Mouse (Mus musculus): ENCODE data around the gene Fam78a. TPM values are rescaled to one million over a fixed set of nuclear protein-coding genes. Genes with fewer than 3 reads are reported as not detected.
A peak's percentile ranks its signal among the peaks of the same experiment; 100 is the strongest.

The Fam78a gene
- polyA plus RNA-seq (2015; fragmentation: Nextera tagmentation; extraction: Ambion mirVana) = 1.9 and 2.1 TPM in 2 replicates

DNA sequence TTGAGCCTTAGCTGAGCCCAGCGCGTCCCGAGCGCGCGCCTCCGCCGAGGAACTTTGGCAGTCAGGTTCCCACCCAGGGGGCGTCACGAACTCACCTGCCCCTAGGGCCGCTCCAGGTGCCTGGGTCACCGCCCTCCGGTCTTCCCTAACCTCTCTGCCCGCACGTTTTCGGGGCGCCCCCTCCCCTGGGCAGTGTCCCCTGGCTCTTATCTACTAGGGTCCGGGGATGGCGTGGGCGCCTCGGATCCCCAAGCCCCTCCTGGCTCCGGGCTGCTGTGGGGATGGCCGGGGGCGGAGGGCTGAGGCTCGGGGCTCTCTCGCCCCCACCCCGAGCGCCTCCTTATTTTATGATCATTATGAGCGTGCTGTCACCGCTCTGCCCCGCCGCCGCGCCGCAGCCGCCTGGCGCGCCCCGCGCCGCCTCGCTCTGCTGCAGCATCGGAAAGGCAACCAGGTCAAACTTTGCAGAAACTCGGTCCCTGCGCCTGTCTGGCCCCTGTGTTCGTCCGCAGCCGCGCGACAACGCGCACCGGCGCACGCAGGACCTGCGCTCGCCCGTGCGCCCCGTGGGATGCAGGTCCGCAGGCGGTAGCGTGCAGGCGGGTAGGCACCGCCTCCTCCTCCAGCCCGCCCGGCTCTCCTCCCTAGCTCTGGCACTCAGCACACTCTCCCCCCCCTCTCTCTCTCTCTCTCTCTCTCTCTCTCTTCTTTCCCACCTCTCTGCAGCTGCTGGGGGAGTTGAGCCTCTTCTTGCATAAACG lies at the start of gene Fam78a:
Gene Fam78a, minus strand, starts transcription at position 747 of the 761 bp plus-strand sequence.
- Histone ChIP-seq H3K4me2 (peak within 1 kb of the TSS; percentile 99), H3K4me1 (peaks cover 26% of the 10 kb centered on the region), H3K9me3 (no peaks in the 10 kb centered on the region), H3K9ac (peak within 1 kb of the TSS; percentile 70), H3K4me3 (peak within 1 kb of the TSS; percentile 66), H3K36me3 (no peaks in the 10 kb centered on the region), H3K27ac (no peak within 1 kb of the TSS), H3K27me3 (peaks cover 81% of the 10 kb centered on the region)
- WGBS = under 1% methylated on average over 62 of the region's 68 CpGs
- peak; percentile 7; the same call in 1 of the 2 replicates for ATAC-seq (ENCODE audit: insufficient number of reproducible peaks, insufficient read depth, low FRiP score, low TSS enrichment, low read depth)

DNA sequence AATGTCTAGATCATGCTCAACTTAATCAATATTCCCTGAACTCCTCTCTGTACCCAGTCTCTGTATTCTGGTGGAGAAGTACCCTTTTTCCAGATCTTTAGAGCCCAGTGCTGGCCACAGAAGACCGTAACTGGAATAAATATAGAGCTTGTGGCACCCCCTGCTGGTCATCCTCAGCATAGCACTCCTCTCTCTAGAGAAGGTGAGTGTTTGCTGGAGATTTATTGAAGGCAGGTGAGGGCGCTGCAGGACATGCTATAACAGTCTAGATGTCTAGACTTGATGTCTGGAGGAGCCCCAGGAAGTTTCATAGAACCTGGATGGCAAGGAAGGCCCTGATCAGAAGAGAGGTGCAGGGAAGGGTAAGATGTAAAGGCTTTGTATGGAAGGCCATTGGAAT lies 49.4 kb upstream of the Fam78a start:
- no peak for ATAC-seq (ENCODE audit: insufficient number of reproducible peaks, insufficient read depth, low FRiP score, low TSS enrichment, low read depth)
- Histone ChIP-seq H3K4me3 (no peak overlapping the region), H3K9me3 (no peaks in the 10 kb centered on the region), H3K4me2 (no peak overlapping the region), H3K9ac (no peak overlapping the region), H3K36me3 (no peaks in the 10 kb centered on the region), H3K27me3 (no peaks in the 10 kb centered on the region), H3K4me1 (peaks cover 11% of the 10 kb centered on the region; the same call in 1 of the 2 replicates), H3K27ac (no peak overlapping the region)
- WGBS = 7% methylated on average over 2 of the region's 2 CpGs

DNA sequence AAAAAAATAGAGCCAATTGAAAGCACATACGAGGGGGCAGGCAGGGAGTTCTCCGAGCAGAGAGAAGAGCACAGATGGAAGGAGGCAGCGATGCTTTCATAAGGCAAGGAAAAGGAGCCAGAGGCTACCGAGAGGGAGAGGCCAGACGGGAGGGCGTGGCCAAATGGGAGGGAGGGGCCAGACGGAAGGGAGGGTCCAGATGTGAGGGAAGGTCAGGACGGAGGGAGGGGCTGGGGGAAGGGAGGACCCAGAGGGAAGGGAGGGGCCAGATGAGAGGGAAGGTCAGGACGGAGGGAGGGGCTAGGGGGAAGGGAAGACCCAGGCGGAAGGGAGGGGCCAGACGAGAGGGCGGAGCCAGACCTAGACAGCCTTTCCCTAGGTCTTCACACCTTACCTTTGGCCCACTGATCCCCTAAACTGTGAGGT lies 47.9 kb upstream of the Fam78a start:
- 4% methylated on average over 12 of the region's 12 CpGs for WGBS
- Histone ChIP-seq H3K4me1 (peaks cover 5% of the 10 kb centered on the region; the same call in 1 of the 2 replicates), H3K36me3 (no peaks in the 10 kb centered on the region), H3K9ac (no peak overlapping the region), H3K27me3 (peaks cover 3% of the 10 kb centered on the region; the same call in 1 of the 2 replicates), H3K9me3 (no peaks in the 10 kb centered on the region), H3K4me3 (no peak overlapping the region), H3K27ac (no peak overlapping the region), H3K4me2 (peak overlapping the region; percentile 32)
- no peak for ATAC-seq (ENCODE audit: insufficient number of reproducible peaks, insufficient read depth, low FRiP score, low TSS enrichment, low read depth)

DNA sequence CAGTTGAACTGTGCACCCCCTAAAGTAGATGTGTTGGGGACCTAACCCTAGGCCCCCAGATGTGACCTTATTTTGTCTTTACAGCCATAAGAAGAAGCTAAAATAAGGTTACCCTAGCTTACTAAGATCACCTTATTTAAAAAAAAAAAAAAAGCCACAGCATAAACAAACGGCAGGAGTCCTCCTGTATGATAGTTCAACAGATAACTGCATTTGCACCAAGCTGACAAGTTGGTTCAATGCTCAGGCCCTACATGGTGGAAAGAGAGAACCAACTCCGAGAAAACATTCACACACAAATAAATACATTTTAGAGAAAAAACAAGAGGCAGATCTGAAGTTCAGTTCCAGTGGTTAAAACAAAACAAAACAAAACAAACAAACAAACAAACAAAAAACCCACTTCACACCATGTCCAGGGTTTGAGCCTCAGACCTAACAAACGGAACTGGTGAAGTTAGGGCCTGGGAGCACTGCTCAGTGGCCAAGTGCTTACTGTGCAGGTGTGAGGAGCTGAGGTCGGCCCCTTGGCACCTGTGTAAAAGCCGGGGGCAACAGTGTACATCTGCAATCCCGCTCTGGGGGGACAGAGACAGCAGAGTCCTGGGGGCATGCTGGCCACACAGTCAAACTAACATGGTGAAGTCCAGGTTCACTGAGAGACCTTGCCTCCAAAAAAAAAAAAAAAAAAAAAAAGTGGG lies 47.4 kb upstream of the Fam78a start:
- peak overlapping the region; percentile 32 for H3K4me2 ChIP-seq
- no peak overlapping the region for H3K27ac ChIP-seq
- no peaks in the 10 kb centered on the region for H3K9me3 ChIP-seq
- peaks cover 3% of the 10 kb centered on the region; the same call in 1 of the 2 replicates for H3K27me3 ChIP-seq
- H3K36me3 ChIP-seq = no peaks in the 10 kb centered on the region
- no peak for ATAC-seq (ENCODE audit: insufficient number of reproducible peaks, insufficient read depth, low FRiP score, low TSS enrichment, low read depth)
- no peak overlapping the region for H3K4me3 ChIP-seq
- 61% methylated on average over 6 of the region's 6 CpGs for whole genome bisulfite sequencing
- H3K4me1 ChIP-seq = peaks cover 1% of the 10 kb centered on the region; the same call in 1 of the 2 replicates
- H3K9ac ChIP-seq = no peak overlapping the region

DNA sequence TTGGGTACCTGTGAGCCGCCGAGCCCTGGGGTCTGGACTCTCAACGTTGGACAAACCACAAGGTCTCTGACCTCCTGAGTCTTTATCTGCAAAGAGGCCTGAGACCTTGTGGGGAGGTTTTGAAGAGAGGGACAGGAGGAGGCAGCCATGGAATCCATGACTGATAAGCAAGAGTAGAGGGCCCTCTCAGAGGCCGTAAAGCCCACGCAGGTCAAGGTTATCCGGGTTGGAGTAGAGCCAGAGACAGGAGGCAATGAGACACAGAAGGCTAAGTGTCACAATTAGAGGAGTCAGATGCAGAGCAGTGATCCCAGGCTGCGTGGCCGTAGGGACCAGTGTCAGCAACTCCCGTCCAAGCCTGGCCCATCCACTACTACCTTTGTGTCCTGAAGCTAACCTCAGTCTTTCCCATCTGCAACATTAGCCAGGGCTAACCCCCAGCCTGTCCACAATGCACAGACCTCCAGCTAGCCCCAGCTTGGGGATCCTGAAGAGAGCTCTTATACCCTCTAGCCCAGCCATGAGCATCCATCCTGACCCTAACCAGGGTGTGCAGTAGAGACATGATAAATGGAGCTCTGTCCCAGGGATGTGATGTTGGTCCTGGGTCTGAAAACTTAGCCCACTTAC lies 46.7 kb upstream of the Fam78a start:
- Histone ChIP-seq H3K4me1 (no peaks in the 10 kb centered on the region), H3K27me3 (peaks cover 3% of the 10 kb centered on the region; the same call in 1 of the 2 replicates), H3K9me3 (no peaks in the 10 kb centered on the region), H3K4me2 (no peak overlapping the region), H3K9ac (no peak overlapping the region), H3K4me3 (no peak overlapping the region), H3K27ac (no peak overlapping the region), H3K36me3 (no peaks in the 10 kb centered on the region)
- no peak for ATAC-seq (ENCODE audit: insufficient number of reproducible peaks, insufficient read depth, low FRiP score, low TSS enrichment, low read depth)
- WGBS = 86% methylated on average over 9 of the region's 9 CpGs

DNA sequence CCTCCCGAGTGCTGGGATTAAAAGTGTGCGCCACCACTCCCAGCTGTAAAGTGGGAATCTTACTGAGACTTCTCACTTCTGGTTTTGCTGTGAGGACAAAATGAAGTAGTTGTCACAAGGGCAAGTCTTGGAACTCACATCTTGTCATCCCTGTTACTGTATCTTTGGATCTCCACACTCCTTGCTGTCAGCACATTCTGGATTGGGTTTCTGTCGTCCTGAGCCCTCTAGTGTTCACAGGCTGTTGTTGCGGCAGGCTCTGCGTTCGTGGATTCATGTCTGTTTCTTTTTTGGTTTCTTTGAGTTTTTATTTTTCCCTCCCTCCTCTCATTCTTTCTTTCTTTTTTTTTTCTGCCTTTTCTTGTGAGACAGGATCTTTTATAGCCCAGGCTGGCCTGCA lies 45.8 kb upstream of the Fam78a start:
- 33% methylated on average over 6 of the region's 6 CpGs for WGBS
- H3K36me3 ChIP-seq = no peaks in the 10 kb centered on the region
- H3K27ac ChIP-seq = no peak overlapping the region
- 0 out of 2 replicates have a peak overlapping the region, but pooled peaks have one; percentile 14 for H3K4me2 ChIP-seq
- no peaks in the 10 kb centered on the region for H3K9me3 ChIP-seq
- H3K4me3 ChIP-seq = no peak overlapping the region
- no peaks in the 10 kb centered on the region for H3K4me1 ChIP-seq
- ATAC-seq (ENCODE audit: insufficient number of reproducible peaks, insufficient read depth, low FRiP score, low TSS enrichment, low read depth) = no peak
- H3K9ac ChIP-seq = no peak overlapping the region
- H3K27me3 ChIP-seq = peaks cover 3% of the 10 kb centered on the region; the same call in 1 of the 2 replicates

DNA sequence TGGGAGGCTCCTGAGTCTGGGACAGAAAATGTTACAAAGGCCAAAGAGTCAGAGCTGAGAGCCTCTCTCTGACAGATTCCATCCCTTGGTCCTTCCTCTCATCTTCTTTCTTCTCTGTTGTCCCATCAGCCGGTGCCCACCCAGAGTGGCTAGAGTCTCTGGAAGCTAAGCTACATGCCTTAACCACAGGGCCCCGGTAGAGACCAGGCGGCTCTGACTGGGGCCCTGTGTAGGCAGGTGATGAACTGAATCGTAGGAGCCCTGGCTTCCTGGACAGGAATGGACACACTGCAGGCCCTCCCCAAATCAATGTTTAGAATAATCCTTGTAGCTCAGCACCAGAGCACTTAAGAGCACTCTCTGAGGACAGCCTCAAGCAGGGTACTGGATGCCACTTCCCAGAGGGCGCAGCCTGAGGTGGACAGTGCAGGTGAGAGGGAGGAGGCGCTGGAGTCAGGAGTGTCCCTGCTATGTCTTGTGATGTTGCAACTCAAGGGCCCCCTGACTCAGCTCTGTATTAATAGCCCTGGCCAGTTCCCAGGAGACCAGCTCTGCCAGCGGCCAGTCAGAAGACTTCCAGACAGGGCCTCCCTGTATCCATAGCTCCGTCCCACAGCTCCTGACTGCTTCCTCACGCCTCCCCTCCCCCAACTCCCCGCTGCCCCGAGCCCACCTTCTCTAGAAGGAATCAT lies 44.9 kb upstream of the Fam78a start:
- Histone ChIP-seq H3K36me3 (no peaks in the 10 kb centered on the region), H3K4me1 (no peaks in the 10 kb centered on the region), H3K9ac (0 out of 2 replicates have a peak overlapping the region, but pooled peaks have one; percentile 46), H3K4me3 (no peak overlapping the region), H3K27ac (0 out of 2 replicates have a peak overlapping the region, but pooled peaks have one; percentile 7), H3K4me2 (no peak overlapping the region), H3K9me3 (no peaks in the 10 kb centered on the region), H3K27me3 (peaks cover 3% of the 10 kb centered on the region; the same call in 1 of the 2 replicates)
- 59% methylated on average over 11 of the region's 11 CpGs for WGBS
- ATAC-seq (ENCODE audit: insufficient number of reproducible peaks, insufficient read depth, low FRiP score, low TSS enrichment, low read depth) = no peak

DNA sequence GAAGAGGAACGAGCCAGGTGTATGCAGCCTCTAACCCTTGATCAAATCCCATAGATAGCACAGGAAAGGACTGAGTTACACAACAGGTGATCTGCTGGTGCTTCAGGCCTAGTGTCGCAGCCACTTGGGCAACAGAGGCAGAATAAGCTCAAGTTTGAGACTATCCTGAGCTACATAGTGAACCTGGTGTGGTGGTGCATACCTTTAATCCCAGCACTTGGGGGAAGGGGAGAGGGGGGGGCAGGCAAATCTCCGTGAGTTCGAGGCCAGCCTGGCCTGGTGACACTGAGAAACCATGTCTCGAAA lies 43.8 kb upstream of the Fam78a start:
- Histone ChIP-seq H3K4me3 (no peak overlapping the region), H3K27me3 (peaks cover 3% of the 10 kb centered on the region; the same call in 1 of the 2 replicates), H3K4me2 (no peak overlapping the region), H3K9ac (no peak overlapping the region), H3K4me1 (no peaks in the 10 kb centered on the region), H3K27ac (no peak overlapping the region), H3K36me3 (no peaks in the 10 kb centered on the region), H3K9me3 (no peaks in the 10 kb centered on the region)
- ATAC-seq (ENCODE audit: insufficient number of reproducible peaks, insufficient read depth, low FRiP score, low TSS enrichment, low read depth) = no peak
- 84% methylated on average over 5 of the region's 5 CpGs for WGBS

DNA sequence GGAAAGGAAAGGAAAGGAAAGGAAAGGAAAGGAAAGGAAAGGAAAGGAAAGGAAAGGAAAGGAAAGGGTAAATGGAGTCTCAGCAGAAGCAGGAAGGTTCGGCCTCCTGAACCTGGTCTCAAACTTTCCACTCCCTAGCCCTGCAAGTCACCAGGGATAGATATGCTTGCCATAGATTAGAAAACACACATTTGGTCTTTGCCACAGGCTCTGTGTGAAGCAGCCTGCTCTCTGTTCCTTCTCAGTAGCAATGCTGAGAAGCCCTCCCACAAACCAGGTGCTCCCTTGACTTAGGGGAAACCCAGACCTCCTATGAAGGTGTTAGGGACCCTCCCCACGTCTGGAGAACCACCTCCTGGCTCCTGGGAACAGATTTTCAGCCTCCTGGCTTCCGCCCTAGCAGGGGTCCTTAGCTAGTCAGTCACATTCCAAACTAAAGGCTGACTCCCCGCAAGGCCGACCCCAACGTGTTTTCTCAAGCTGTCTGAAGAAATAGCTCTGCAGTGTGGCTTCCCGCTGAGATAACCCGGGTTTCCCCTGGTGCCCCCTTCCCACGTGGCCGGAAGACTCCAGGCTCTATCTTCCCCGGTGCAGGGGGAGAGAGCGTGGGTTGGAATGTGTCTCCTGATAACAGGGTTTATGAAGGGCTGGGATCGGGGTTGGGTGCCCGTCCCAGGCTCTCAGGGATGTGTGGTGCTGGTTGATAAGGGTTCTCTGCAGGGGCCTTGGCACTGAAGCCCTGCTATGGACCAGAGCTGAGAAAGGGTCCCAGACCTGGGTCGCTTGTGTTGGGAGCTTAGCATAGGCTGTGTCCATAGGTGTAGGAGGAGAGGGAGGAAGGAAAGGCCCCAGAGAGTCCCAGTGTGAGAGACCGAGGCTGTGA lies 43.2 kb upstream of the Fam78a start:
- Histone ChIP-seq H3K36me3 (no peaks in the 10 kb centered on the region), H3K9me3 (no peaks in the 10 kb centered on the region), H3K4me3 (no peak overlapping the region), H3K27ac (no peak overlapping the region), H3K27me3 (peaks cover 3% of the 10 kb centered on the region; the same call in 1 of the 2 replicates), H3K9ac (0 out of 2 replicates have a peak overlapping the region, but pooled peaks have one; percentile 16), H3K4me1 (no peaks in the 10 kb centered on the region), H3K4me2 (no peak overlapping the region)
- 34% methylated on average over 16 of the region's 16 CpGs for WGBS
- ATAC-seq (ENCODE audit: insufficient number of reproducible peaks, insufficient read depth, low FRiP score, low TSS enrichment, low read depth) = no peak

DNA sequence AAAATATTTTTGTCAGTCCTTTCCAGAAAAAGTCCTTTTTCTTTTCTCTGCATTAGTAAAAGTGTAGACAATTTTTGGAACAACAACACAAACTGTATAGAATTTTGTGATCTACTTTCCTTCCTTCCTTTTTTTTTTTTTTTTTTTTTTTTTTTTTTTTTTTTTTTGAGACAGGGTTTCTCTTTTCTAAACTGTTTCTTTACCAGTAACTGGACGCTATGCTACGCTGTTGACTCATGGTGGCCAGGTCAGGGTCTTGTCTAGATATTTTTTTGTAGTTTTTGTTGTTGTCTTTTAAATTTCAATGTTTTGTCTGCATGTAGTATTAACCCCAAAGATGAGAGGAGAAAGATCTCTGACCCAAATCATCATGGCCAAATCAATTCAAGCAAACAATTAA lies 37.1 kb upstream of the Fam78a start:
- 79% methylated on average over 2 of the region's 2 CpGs for WGBS
- H3K4me2 ChIP-seq = no peak overlapping the region
- no peak overlapping the region for H3K4me3 ChIP-seq

More for the DNA sequence above, 37.1 kb upstream of the Fam78a start:
- 0 out of 2 replicates have a peak, but pooled peaks cover 3% of the 10 kb centered on the region for H3K4me1 ChIP-seq
- no peak for ATAC-seq (ENCODE audit: insufficient number of reproducible peaks, insufficient read depth, low FRiP score, low TSS enrichment, low read depth)
- 0 out of 2 replicates have a peak, but pooled peaks cover 1% of the 10 kb centered on the region for H3K9me3 ChIP-seq
- H3K27me3 ChIP-seq = no peaks in the 10 kb centered on the region
- no peak overlapping the region for H3K27ac ChIP-seq
- H3K36me3 ChIP-seq = no peaks in the 10 kb centered on the region
- H3K9ac ChIP-seq = no peak overlapping the region

Data from embryonic facial prominence, embryonic 13.5 days (tissue).